Mouse (Mus musculus) stomach, embryonic 16.5 days (tissue): ENCODE data around the gene Hoxd3. TPM values are rescaled to one million over a fixed set of nuclear protein-coding genes. Genes with fewer than 3 reads are reported as not detected.
A peak's percentile ranks its signal among the peaks of the same experiment; 100 is the strongest.

Experiments used
- ATAC-seq: fragments of 200-750 bp; cut with Nextera tagmentation; 2 replicates; pipeline ENCODE4 v1.8.0; 2017; ENCODE audit warnings: moderate number of reproducible peaks, moderate TSS enrichment; ENCODE audit not compliant: insufficient read depth, low FRiP score
- H3K27ac ChIP-seq: fragments of 300-500 bp; sonication (generic); 2 replicates; pipeline ENCODE4 v1.5.1; 2014; ENCODE audit warnings: low read length
- H3K27me3 ChIP-seq: fragments of 300-500 bp; sonication (generic); 2 replicates; pipeline ENCODE4 v1.6.1; 2014; ENCODE audit warnings: low read length, control low read depth, mixed read lengths; ENCODE audit not compliant: control insufficient read depth, insufficient read depth
- H3K36me3 ChIP-seq: fragments of 300-500 bp; sonication (generic); 2 replicates; pipeline ENCODE4 v1.6.1; 2014; ENCODE audit warnings: low read length; ENCODE audit not compliant: control insufficient read depth, insufficient read depth
- H3K4me1 ChIP-seq: fragments of 300-500 bp; sonication (generic); 2 replicates; pipeline ENCODE4 v1.6.1; 2014; ENCODE audit warnings: low read length, control low read depth, mixed read lengths; ENCODE audit not compliant: control insufficient read depth, insufficient read depth
- H3K4me2 ChIP-seq: fragments of 300-500 bp; sonication (generic); 2 replicates; pipeline ENCODE4 v1.6.1; 2014; ENCODE audit warnings: low read depth, low read length, mixed read lengths
- H3K4me3 ChIP-seq: fragments of 300-500 bp; sonication (generic); replicated peaks from 2 replicates; pipeline ENCODE4 v1.5.1; 2014; ENCODE audit warnings: mild to moderate bottlenecking, low read length
- H3K9ac ChIP-seq: fragments of 300-500 bp; sonication (generic); 2 replicates; pipeline ENCODE4 v1.6.1; 2014; ENCODE audit warnings: low read length
- H3K9me3 ChIP-seq: fragments of 300-500 bp; sonication (generic); replicated peaks from 2 replicates; pipeline ENCODE4 v1.6.1; 2016; ENCODE audit warnings: low read length, control low read depth; ENCODE audit not compliant: control insufficient read depth
- WGBS: fragments of 180-500 bp; shearing (Covaris S2); extraction: QIAGEN DNeasy Blood & Tissue Kit; methylation state at CpG from one replicate; pipeline ENCODE4 v1.1.7; 2014; 5-methylcytosine and 5-hydroxymethylcytosine counted together
- polyA plus RNA-seq: library from polyadenylated mRNA; unstranded; fragments of >200 nt; fragmentation: Nextera tagmentation; extraction: Ambion mirVana; gene quantifications from 2 replicates; pipeline ENCODE4 v1.2.1, GENCODE M21; 2015

The Hoxd3 gene
- polyA plus RNA-seq, 1 experiment from 2014 or later = 9.2 TPM

GRCm38 (mm10) chr2:74722949-74723348, 11.2 kb downstream of the Hoxd3 start:
- Histone ChIP-seq H3K9me3 (no peaks in the 10 kb centered on the region), H3K27ac (no peak overlapping the region), H3K4me2 (no peak overlapping the region), H3K9ac (no peak overlapping the region), H3K27me3 (peaks cover 95% of the 10 kb centered on the region), H3K4me1 (no peaks in the 10 kb centered on the region), H3K36me3 (no peaks in the 10 kb centered on the region), H3K4me3 (no peak overlapping the region)
- ATAC-seq = no peak
- WGBS = 25% methylated on average over 8 of the region's 8 CpGs

GRCm38 (mm10) chr2:74724244-74725015, 12.7 kb downstream of the Hoxd3 start:
- Histone ChIP-seq H3K36me3 (no peaks in the 10 kb centered on the region), H3K9ac (no peak overlapping the region), H3K4me2 (no peak overlapping the region), H3K4me1 (no peaks in the 10 kb centered on the region), H3K4me3 (no peak overlapping the region), H3K9me3 (no peaks in the 10 kb centered on the region), H3K27ac (no peak overlapping the region), H3K27me3 (peaks cover 98% of the 10 kb centered on the region)
- WGBS = 36% methylated on average over 7 of the region's 7 CpGs
- ATAC-seq = no peak

- no peak for ATAC-seq
Observed at GRCm38 (mm10) chr2:74725171-74725570, 13.4 kb downstream of the Hoxd3 start.

GRCm38 (mm10) chr2:74726551-74726950, 14.8 kb downstream of the Hoxd3 start, which contains the start of gene Gm28230:
Gene Gm28230, plus strand, starts transcription at chr2:74726728.
- no peaks in the 10 kb centered on the region for H3K9me3 ChIP-seq
- H3K4me3 ChIP-seq = peak within 1 kb of the TSS; percentile 29
- H3K36me3 ChIP-seq = no peaks in the 10 kb centered on the region
- H3K9ac ChIP-seq = no peak within 1 kb of the TSS; the same call in 1 of the 2 replicates
- 29% methylated on average over 5 of the region's 5 CpGs for WGBS
- no peak within 1 kb of the TSS for H3K27ac ChIP-seq
- H3K4me1 ChIP-seq = no peaks in the 10 kb centered on the region
- no peak for ATAC-seq
- H3K27me3 ChIP-seq = peaks cover 94% of the 10 kb centered on the region
- peak within 1 kb of the TSS; percentile 38 for H3K4me2 ChIP-seq

More at GRCm38 (mm10) chr2:74725171-74725570, 13.4 kb downstream of the Hoxd3 start:
- Histone ChIP-seq H3K27ac (no peak overlapping the region), H3K36me3 (no peaks in the 10 kb centered on the region), H3K4me1 (no peaks in the 10 kb centered on the region), H3K27me3 (peaks cover 95% of the 10 kb centered on the region), H3K9me3 (no peaks in the 10 kb centered on the region), H3K4me3 (no peak overlapping the region), H3K9ac (no peak overlapping the region), H3K4me2 (no peak overlapping the region)
- WGBS = 18% methylated on average over 17 of the region's 17 CpGs

- no peak for ATAC-seq
- no peak overlapping the region for H3K27ac ChIP-seq
- 7% methylated on average over 40 of the region's 43 CpGs for WGBS
Observed at GRCm38 (mm10) chr2:74726973-74727639, 15.4 kb downstream of the Hoxd3 start.

GRCm38 (mm10) chr2:74727640-74728302, 16.0 kb downstream of the Hoxd3 start:
- no peaks in the 10 kb centered on the region for H3K9me3 ChIP-seq
- H3K4me3 ChIP-seq = peak overlapping the region; percentile 29
- ATAC-seq = no peak
- peaks cover 95% of the 10 kb centered on the region for H3K27me3 ChIP-seq
- H3K4me2 ChIP-seq = peak overlapping the region; percentile 38
- 12% methylated on average over 25 of the region's 25 CpGs for WGBS
- H3K9ac ChIP-seq = no peak overlapping the region; the same call in 1 of the 2 replicates
- H3K27ac ChIP-seq = no peak overlapping the region
- H3K4me1 ChIP-seq = no peaks in the 10 kb centered on the region
- no peaks in the 10 kb centered on the region for H3K36me3 ChIP-seq

More at GRCm38 (mm10) chr2:74726973-74727639, 15.4 kb downstream of the Hoxd3 start:
- peak overlapping the region; percentile 38 for H3K4me2 ChIP-seq
- H3K36me3 ChIP-seq = no peaks in the 10 kb centered on the region
- H3K9ac ChIP-seq = no peak overlapping the region; the same call in 1 of the 2 replicates
- H3K4me1 ChIP-seq = no peaks in the 10 kb centered on the region
- H3K9me3 ChIP-seq = no peaks in the 10 kb centered on the region
- peaks cover 95% of the 10 kb centered on the region for H3K27me3 ChIP-seq
- H3K4me3 ChIP-seq = peak overlapping the region; percentile 29

- H3K27ac ChIP-seq = no peak overlapping the region
- H3K27me3 ChIP-seq = peaks cover 95% of the 10 kb centered on the region
- 20% methylated on average over 13 of the region's 13 CpGs for WGBS
- peak overlapping the region; percentile 10; the same call in 1 of the 2 replicates for H3K4me3 ChIP-seq
- H3K9ac ChIP-seq = no peak overlapping the region
- 0 out of 2 replicates have a peak overlapping the region, but pooled peaks have one; percentile 15 for H3K4me2 ChIP-seq
- H3K9me3 ChIP-seq = no peaks in the 10 kb centered on the region
- ATAC-seq = no peak
- no peaks in the 10 kb centered on the region for H3K36me3 ChIP-seq
- no peaks in the 10 kb centered on the region for H3K4me1 ChIP-seq
Observed at GRCm38 (mm10) chr2:74728303-74728680, 16.6 kb downstream of the Hoxd3 start.

- Histone ChIP-seq H3K36me3 (no peaks in the 10 kb centered on the region), H3K4me2 (no peak overlapping the region), H3K4me3 (no peak overlapping the region), H3K4me1 (no peaks in the 10 kb centered on the region), H3K9me3 (no peaks in the 10 kb centered on the region), H3K27me3 (peaks cover 91% of the 10 kb centered on the region), H3K27ac (no peak overlapping the region), H3K9ac (no peak overlapping the region)
- WGBS = 28% methylated on average over 8 of the region's 8 CpGs
- ATAC-seq = no peak
Observed at GRCm38 (mm10) chr2:74730331-74730730, 18.6 kb downstream of the Hoxd3 start.

- H3K4me2 ChIP-seq = no peak overlapping the region
- H3K4me1 ChIP-seq = no peaks in the 10 kb centered on the region
- H3K9ac ChIP-seq = no peak overlapping the region
- ATAC-seq = no peak
- H3K36me3 ChIP-seq = no peaks in the 10 kb centered on the region
- H3K9me3 ChIP-seq = no peaks in the 10 kb centered on the region
- peaks cover 92% of the 10 kb centered on the region for H3K27me3 ChIP-seq
- no peak overlapping the region for H3K27ac ChIP-seq
- H3K4me3 ChIP-seq = no peak overlapping the region
Observed at GRCm38 (mm10) chr2:74731055-74731454, 19.3 kb downstream of the Hoxd3 start.
